Mouse (Mus musculus): ENCODE measurements at regions not wholly inside any gene's neighbourhood (a gene's known extent, or its start where the extent isn't known, plus 50 kb on each side); places are given as distances from the start of the nearest gene placed in this dataset.

GRCm38 (mm10) chr11:37696981-37697380 lies 461.2 kb upstream of the Tenm2 start:
- intact Hi-C loops (cut with DNase I) = no loop called here
- DNase-seq (ENCODE audit: low spot score in 2 of 2) = no peak

GRCm38 (mm10) chr11:37678484-37679193 lies 442.9 kb upstream of the Tenm2 start:
- DNase-seq (ENCODE audit: low spot score in 2 of 2) = no peak
- intact Hi-C loops (cut with DNase I) = no loop called here

GRCm38 (mm10) chr11:37671320-37671719 lies 435.6 kb upstream of the Tenm2 start:
- DNase-seq (ENCODE audit: low spot score in 2 of 2) = no peak
- intact Hi-C loops (cut with DNase I) = no loop called here

GRCm38 (mm10) chr11:37666925-37667324 lies 431.2 kb upstream of the Tenm2 start:
- intact Hi-C loops (cut with DNase I) = no loop called here
- no peak for DNase-seq (ENCODE audit: low spot score in 2 of 2)

- intact Hi-C loops (cut with DNase I) = no loop called here
These were observed 414.3 kb upstream of the Tenm2 start for GRCm38 (mm10) chr11:37650095-37650494.

GRCm38 (mm10) chr11:37623290-37623689 lies 387.5 kb upstream of the Tenm2 start:
- no peak for DNase-seq (ENCODE audit: low spot score in 2 of 2)
- intact Hi-C loops (cut with DNase I) = no loop called here

More at GRCm38 (mm10) chr11:37650095-37650494, 414.3 kb upstream of the Tenm2 start:
- no peak for DNase-seq (ENCODE audit: low spot score in 2 of 2)

- intact Hi-C loops (cut with DNase I) = no loop called here
- DNase-seq (ENCODE audit: low spot score in 2 of 2) = no peak
These were observed 364.8 kb upstream of the Tenm2 start for GRCm38 (mm10) chr11:37600533-37600932.

GRCm38 (mm10) chr11:37582236-37582635 lies 346.5 kb upstream of the Tenm2 start:
- no peak for DNase-seq (ENCODE audit: low spot score in 2 of 2)
- intact Hi-C loops (cut with DNase I) = no loop called here

GRCm38 (mm10) chr11:37533624-37534023 lies 297.9 kb upstream of the Tenm2 start:
- intact Hi-C loops (cut with DNase I) = no loop called here

GRCm38 (mm10) chr11:37532476-37532875 lies 296.7 kb upstream of the Tenm2 start:
- intact Hi-C loops (cut with DNase I) = no loop called here
- no peak for DNase-seq (ENCODE audit: low spot score in 2 of 2)

More at GRCm38 (mm10) chr11:37533624-37534023, 297.9 kb upstream of the Tenm2 start:
- DNase-seq (ENCODE audit: low spot score in 2 of 2) = no peak

GRCm38 (mm10) chr11:37498463-37499015 lies 262.8 kb upstream of the Tenm2 start:
- intact Hi-C loops (cut with DNase I) = no loop called here
- DNase-seq (ENCODE audit: low spot score in 2 of 2) = no peak

- DNase-seq (ENCODE audit: low spot score in 2 of 2) = no peak
- intact Hi-C loops (cut with DNase I) = no loop called here
These were observed 262.1 kb upstream of the Tenm2 start for GRCm38 (mm10) chr11:37497874-37498273.

- intact Hi-C loops (cut with DNase I) = no loop called here
- DNase-seq (ENCODE audit: low spot score in 2 of 2) = peak in 1 of 2 experiments; percentile 19
These were observed 244.5 kb upstream of the Tenm2 start for GRCm38 (mm10) chr11:37480236-37480635.

GRCm38 (mm10) chr11:37478970-37479482 lies 243.3 kb upstream of the Tenm2 start:
- intact Hi-C loops (cut with DNase I) = no loop called here
- DNase-seq (ENCODE audit: low spot score in 2 of 2) = peak in 1 of 2 experiments; percentile 32

GRCm38 (mm10) chr11:37474068-37474467 lies 238.3 kb upstream of the Tenm2 start:
- intact Hi-C loops (cut with DNase I) = no loop called here
- no peak for DNase-seq (ENCODE audit: low spot score in 2 of 2)

GRCm38 (mm10) chr11:37463658-37464420 lies 228.1 kb upstream of the Tenm2 start:
- intact Hi-C loops (cut with DNase I) = no loop called here
- DNase-seq (ENCODE audit: low spot score in 2 of 2) = no peak

GRCm38 (mm10) chr11:37462375-37462774 lies 226.6 kb upstream of the Tenm2 start:
- no peak for DNase-seq (ENCODE audit: low spot score in 2 of 2)
- intact Hi-C loops (cut with DNase I) = no loop called here

- DNase-seq (ENCODE audit: low spot score in 2 of 2) = no peak
- intact Hi-C loops (cut with DNase I) = no loop called here
These were observed 211.6 kb upstream of the Tenm2 start for GRCm38 (mm10) chr11:37447361-37447760.

- intact Hi-C loops (cut with DNase I) = no loop called here
- no peak for DNase-seq (ENCODE audit: low spot score in 2 of 2)
These were observed 210.9 kb upstream of the Tenm2 start for GRCm38 (mm10) chr11:37446626-37447025.

GRCm38 (mm10) chr11:37442781-37443180 lies 207.0 kb upstream of the Tenm2 start:
- intact Hi-C loops (cut with DNase I) = no loop called here
- DNase-seq (ENCODE audit: low spot score in 2 of 2) = no peak

Measured in left cerebral cortex, postnatal 14 days (tissue).